Mouse (Mus musculus): ENCODE results near the gene Ptprn2.

Gene Ptprn2

DNA sequence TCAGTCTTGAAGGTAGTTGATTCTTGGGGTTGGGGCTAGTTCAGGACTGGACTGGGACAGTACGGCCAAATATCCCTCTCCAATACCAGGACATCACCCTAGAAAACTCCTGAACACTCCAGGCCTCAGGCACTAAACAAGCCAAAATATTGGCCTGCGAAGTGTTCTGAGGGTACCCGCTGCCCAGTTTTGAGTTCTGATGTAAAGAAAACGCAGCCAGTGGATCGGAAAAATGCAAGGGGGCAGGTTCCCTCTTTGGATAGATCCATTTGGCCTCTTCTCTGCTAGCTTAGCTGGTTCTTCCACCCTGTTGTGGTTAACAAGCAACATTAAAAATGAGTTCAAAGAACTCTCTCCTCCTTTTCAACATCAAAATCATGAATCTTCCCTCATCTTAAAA is 670.7 kb downstream of the Ptprn2 start:
- no peak for DNase-seq (ENCODE audit: extremely low spot score, low read depth, low spot score)

DNA sequence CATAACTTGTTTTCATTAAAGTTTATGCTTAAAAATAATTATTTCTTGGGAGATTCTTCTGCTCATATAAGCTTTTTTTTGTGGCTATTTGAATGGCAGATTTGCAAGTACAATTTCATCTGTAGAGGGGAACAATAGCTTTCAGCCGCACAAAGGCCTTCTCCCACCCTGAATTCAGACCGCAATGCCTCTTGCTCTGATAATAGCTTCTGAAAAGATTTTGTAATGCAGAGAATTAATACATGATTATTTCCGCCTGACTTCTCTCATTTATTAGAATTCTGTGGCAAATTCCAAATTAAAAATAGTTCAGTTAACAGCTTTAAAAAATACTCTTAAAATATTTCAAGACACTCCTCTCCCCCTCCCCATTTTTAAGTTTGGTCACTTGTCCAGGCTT is 671.3 kb downstream of the Ptprn2 start:
- no peak for DNase-seq (ENCODE audit: extremely low spot score, low read depth, low spot score)

DNA sequence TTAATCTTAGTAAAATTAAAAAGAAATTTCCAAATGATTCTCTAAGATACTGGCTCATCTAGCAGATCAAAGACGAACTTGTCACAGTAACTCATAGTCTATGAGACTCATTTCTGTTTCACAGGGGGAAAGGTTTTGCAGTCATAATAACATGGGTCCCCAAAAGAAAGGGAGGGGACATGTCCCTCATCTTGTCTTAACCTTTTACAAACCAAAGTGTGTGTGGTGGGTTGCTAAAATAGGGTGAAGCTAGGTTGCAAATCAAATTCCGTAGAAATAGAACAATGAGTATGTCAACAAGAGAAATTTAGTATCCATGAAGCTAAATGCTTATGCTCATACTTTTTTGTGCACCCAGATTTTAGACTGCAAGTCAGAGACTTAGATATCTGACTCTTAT is 671.7 kb downstream of the Ptprn2 start:
- no peak for DNase-seq (ENCODE audit: extremely low spot score, low read depth, low spot score)

DNA sequence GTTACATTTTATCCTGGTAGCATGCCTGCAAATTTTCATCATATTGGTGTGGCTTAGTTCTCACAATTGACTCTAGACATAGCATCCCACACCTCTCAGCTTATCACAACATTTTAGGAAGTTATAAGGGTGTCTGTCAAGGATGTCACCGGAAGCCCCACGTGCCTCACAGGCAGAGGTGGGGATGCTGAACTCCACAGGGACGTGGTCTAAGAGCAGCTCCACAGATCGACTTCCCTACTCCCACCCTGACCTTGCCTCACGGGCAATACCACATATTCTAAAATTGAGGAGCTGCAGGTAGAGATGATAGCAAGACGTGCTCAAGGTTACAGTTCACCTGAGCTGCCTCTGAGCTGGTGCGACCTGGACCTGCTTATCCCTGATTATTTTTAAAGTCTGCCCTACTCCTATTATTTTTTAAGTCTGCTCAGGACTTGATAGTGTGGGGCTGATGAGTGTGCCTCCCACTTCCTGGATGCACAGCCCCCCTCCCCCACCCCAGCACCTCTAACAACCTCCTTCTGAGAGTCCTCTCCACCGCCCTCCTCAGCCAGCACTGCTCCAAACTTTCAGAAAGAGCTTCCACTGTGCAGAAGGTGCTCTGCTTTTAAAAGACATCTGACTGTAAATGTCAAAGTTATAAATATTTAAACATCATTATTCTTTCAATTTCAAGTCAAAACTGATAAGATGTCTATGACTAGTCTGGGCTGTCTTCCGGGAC is 672.3 kb downstream of the Ptprn2 start:
- DNase-seq (ENCODE audit: extremely low spot score, low read depth, low spot score): no peak

DNA sequence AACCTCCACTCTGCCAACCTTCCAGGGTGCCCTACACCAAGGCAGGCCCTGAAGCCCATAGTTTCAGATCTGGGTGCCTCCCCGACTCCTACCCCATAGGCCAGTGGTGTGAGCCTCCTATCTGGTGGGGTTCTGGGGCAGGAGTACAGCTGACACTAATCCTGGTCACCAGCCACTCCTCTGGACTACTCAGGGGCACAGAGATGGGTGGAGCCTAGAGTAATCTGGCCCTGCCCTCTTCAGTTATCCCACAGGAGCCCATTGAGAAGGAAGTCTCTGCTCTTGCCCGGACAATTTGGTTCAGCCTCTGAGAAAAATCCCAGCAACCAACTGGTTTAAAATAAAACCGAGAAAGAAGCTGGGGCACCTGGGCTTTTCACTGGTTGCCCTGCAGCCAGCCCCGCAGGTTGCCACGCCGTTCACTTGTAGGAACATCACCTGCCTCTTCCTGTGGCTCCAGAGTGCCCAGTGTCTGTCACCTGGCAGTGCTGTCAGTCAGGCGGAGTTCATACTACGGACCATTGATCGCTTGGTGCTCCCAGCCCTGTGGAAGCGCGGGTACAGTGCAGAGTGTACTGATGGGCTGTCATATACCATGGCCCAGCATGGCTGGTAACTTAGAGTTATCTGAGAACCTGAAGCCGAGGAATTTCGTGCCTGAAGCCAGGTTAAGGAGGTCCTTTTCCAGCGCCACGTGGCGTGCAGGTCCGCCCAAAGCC is 673.6 kb downstream of the Ptprn2 start:
- DNase-seq (ENCODE audit: extremely low spot score, low read depth, low spot score): no peak

DNA sequence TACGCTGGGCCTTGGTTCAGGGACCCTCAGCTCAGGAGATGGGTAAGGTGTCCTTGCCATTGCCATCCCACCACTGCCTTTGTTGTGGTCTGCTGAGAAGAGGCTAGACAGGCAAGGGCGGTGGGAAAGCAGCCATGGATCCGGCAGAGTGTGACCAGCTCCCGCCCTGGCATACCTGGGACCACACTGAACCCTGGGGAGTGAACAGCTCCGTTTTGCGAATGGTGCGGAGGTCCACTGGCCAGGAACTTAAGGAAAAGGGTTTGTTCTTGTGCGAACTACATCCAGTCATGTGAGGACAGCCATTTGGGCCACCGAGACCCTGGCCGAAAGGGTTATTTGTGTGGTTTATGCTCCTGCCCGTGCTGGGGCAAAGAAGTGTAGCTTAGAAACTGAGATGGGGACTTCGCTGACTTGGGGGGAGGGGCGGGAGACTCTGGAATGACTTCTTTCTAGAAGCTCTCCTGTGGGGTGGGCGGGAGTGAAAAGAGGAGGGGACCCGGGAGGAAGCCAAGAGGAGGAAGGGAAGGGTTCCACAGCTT is 674.2 kb downstream of the Ptprn2 start:
- no peak for DNase-seq (ENCODE audit: extremely low spot score, low read depth, low spot score)

DNA sequence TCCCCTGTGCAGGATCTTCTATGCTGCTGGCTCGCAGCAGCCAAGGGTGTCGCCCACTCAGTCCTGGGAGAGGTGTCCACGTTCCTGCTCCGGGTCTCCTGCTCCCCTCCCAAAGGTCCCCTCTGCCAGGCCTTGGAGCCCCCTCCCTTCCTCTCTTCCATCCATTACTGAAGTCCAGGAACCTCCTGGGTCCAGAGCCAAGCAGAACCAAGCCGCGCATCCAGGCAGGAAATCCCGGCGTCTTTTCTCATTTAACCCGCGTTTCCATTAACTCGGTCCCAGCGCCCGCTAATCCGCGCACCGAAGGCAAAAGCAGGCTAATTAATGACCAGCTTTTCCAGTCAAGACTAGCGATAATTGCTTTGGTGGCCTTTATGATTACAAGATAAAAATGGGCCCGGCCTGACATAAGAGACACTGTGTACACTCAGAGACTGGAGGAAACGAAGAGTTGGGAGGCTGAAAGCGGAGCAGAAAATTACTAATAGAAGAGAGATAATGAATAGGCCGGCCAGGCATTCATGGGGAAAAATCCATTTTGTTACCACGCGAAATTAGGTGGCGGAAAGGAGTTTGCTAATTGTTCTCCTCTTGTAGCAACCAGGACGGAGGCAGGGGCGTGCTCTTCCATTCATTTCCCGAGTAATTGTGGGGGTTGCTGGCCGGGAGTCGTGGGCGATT is 674.8 kb downstream of the Ptprn2 start:
- no peak for DNase-seq (ENCODE audit: extremely low spot score, low read depth, low spot score)

DNA sequence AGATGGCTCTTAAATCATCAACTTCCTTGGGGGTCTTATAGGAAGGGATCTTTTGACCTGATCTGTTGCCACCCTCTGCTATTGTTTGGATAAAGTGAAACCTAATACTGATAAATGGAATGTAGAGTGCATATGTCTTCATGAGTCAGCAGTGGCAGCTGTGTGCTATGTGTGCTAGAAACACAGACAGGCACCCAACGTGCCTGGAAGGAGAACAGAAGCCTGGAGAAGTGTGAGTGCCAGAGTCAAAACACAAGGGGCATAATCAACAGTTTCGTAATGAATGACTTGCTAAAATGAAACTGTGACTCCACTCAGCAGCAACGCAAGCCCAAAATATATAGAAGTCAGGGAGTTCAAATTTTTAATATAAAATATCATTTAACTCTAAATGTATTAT is 676.7 kb downstream of the Ptprn2 start:
- no peak for DNase-seq (ENCODE audit: extremely low spot score, low read depth, low spot score)

DNA sequence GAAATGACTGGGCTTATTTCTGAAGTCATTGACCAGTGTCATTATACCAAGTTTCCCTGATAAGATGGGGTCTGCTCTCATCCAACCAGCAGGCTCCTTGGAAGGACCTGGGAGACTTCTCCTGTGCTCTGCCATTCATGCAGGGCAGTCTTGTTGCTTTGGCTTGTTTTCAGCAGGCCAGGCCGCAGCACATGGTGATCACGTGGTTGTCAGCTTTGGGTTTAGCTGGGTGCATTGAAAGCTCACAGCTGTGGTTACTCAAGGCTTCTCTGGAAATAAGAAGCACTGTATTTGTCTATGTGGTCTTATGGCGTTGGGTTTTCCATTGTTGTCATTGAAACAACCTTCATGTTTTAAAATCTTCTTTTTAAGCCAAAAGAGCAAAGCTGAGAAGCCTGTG is 678.3 kb downstream of the Ptprn2 start:
- no peak for DNase-seq (ENCODE audit: extremely low spot score, low read depth, low spot score)

DNA sequence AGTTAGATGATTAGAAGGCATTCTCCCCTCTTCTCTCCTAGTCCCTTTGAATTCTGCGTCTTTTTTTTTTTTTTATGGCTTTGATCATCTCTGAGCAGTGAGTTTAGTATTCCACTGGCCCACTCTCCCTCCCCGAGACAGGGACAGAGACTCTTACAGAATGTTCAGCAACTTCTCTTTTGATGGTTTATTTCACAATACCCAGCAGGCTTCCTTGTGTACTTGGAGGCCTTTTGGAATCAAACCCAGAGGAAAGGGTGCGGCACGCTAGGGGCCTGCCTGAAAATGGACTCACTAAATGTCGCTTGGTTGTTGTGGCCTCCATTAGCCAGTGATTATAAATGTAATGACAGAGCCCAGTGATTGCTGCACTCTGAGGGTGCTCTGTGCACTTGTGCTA is 680.7 kb downstream of the Ptprn2 start:
- no peak for DNase-seq (ENCODE audit: extremely low spot score, low read depth, low spot score)

DNA sequence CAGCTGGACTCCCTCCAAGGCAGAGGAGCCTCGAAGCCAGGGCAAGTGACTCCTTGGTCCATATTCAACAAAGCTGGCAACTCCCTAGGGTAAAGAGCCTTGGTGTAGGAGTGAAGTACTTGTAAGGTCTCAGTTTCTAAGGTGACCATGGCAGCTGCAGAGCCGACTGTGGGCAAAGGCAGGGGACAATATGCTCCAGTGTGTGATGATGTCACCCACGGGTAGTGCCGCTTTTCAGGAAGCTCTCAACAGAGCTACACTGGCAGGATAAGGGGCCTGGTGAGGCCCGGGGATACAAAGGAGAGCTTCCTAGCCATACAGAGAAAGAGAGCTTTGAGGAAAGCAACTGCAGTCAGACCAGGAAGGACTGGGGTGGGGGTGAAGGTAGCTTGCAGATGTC is 684.1 kb downstream of the Ptprn2 start:
- DNase-seq (ENCODE audit: extremely low spot score, low read depth, low spot score): no peak

DNA sequence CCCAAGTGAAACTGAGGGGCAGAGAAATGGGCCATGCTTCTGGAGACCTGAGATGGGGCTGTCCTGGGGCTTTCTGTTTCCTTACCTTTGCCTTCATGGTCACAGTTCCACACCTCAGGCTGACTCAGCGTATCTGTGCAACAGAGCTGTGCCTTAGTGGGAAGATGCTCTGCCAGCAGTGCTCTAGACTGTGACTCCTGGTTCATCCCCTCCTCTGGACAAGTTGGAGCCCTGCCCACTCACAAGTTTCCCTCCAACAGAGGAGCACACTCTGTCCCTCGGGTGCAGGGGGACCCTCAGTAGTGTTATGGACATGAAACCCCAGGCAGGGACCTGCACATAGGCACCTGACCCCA is 687.0 kb downstream of the Ptprn2 start:
- DNase-seq (ENCODE audit: extremely low spot score, low read depth, low spot score): no peak

DNA sequence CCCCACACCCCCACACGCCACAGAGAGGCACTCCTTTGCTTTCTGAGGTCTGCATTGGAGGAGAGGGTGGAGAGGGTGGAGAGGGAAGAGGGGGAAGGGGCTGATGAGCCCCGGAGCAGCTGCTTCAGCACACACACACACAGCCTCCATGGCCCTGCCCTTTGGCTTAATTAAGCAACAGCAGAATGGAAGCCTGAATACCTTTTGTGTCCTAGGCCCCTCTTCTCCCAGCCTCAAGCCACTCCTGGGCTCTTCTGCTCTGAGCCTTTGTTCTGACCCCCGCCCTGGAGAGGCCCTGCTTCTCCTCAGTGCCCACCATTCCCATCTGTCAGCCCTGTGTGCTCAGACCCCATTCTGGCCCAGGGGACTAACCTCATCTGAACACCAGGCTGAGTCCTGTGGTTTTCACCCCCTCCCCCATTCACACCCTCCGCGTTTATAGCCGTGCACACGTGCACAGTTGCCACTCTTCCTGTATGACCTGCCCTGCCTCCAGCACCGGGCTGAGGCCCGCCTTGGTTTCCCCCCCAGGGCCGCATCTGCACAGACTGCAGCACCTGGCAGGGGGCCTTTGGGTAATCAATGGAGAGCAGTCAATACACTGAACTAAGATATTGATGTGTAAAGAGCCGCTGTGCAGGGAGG is 687.5 kb downstream of the Ptprn2 start:
- no peak for DNase-seq (ENCODE audit: extremely low spot score, low read depth, low spot score)

DNA sequence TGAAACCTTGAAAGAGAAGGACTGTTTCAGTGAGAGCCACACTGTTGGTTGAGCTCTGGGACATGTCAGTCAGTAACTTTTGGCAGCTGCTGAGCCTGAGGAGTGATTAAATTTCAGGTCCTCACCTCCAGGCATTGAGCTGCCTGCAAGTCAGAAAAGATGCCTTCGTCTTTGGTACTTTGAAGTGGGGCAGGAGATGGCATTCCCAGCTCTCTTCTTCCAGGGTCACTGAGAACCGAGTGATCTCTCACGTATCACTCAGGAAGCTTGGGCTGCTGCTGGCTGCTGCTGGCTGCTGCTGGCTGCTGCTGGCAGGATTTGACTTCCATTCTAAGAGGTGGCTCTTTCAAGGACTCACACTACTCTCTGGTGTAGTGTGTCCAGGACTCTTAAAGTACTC is 688.7 kb downstream of the Ptprn2 start:
- DNase-seq (ENCODE audit: extremely low spot score, low read depth, low spot score): no peak

DNA sequence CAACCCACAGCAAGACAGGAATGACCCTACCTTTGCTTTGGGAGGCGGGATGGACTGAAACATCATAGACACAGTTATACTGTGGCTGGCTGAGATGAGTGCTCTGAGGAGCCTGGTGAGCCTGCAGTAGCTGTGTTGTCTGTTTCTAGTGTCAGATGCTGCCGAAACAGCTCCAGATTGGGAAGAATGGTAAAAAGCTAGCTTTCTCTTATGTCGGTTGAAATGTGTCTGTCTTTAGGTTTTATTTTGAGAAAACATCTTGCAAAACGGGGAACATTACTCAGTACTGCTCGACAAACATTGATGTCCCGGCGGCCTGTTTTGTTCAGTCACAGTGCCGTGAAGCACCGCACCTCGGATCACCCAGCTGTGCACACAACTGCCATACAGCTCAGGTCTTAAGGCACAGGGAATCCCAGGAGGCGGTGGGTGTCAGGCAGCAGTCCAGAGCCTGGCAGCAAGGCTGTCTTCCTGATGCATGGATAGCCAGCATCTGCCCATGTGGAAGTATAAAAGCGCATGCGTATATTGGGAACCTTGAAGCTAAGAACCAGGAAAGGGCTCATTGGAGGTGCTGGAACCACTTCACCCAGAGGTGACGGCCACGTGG is 689.7 kb downstream of the Ptprn2 start:
- DNase-seq (ENCODE audit: extremely low spot score, low read depth, low spot score): no peak

DNA sequence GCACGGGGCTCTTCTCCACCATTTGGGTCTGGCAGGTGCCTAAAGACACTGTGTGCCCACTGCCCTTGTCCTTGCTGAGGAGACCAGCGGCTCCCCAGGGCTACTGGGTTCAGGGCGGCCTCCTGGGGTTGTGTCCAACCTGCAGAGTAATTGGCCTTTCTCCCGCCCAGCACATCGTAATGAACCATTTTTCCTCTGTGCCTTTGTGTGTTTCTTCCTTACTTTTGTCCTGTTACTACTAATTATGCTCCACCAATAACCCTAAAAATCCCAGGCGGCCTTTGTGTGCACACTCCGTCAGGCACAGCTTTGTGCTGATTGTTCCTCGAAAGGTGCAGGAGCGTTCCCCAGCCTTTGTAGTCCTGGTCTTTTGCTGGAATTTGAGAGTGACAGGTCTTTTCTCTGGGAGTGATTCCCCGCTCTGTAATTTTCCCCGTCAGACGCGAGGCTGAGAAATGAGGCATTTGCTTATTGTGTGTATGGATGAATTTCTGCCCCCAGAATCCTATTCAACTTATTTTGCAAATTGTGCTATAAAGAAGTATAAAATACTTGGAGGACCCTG is 690.8 kb downstream of the Ptprn2 start:
- DNase-seq (ENCODE audit: extremely low spot score, low read depth, low spot score): no peak

DNA sequence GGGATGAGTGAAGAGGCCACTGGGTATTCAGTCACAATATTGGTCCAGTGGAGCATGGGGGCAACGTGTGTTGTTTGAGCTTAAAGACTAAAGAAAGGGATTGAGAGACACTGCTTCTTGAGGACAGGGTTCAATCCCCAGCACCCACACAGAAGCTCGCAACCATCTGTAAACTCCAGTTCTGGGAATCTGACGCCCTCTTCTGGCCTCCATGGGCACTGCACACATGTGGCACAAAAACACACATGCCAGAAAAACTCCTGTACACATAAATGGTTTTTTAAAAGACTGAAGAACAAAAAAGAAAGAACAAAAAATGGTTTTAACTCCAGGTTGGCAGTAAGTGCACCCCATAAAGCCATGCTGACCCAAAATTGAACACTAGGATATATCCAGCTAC is 701.6 kb downstream of the Ptprn2 start:
- DNase-seq (ENCODE audit: extremely low spot score, low read depth, low spot score): no peak

DNA sequence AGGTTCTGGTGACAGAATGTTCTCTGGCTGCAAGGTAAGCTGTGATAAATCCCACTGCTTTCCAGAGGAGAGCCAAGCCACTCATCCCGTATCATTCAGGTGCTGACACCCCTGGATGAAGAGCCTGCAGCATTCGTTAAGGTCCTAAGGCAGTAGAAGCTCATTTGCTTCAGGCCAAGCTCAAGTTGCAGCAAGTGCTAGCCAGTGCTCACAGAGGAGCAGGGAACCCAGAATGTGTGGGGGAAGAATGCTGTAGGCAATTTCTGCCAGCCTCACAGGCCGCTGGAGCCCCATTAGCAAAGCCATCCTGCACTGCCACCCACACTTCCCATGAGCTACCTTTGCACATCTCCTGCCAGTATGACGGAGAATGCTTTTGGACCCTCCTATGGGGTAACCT is 706.5 kb downstream of the Ptprn2 start:
- no peak for DNase-seq (ENCODE audit: extremely low spot score, low read depth, low spot score)

DNA sequence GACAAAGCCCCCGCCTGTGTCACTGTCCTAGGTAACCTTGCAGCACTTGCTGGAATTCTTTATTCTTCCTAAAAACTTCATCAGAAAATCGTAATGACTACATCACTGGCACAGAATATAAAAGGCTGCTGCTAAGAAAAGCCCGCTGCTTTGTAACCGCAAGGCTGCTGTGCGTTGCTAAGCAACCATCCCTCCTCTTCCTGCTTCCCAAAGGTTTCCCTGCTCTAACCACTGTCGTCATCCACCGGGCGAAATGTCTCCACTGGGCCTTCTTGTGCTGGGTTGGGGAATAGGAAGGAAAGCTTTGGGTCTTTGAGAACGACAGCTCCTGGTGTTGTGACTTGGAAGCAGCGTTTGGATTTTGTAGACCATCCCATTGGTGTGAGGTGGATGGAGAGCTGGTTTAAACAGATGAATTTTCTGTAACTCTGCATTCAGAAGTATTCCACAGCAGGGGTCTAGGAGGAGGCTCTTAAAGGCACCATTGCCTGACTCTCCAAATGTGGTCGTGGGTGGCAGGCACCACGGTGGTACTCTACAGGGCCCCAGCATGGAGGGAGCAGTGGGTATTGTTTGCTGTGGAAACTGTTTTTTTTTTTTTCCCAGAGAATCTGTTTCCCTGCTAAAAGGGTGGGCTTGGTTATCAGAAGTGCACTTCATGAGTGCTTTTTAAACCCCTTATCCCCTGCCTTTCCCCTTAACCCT is 711.4 kb downstream of the Ptprn2 start:
- DNase-seq (ENCODE audit: extremely low spot score, low read depth, low spot score): no peak

DNA sequence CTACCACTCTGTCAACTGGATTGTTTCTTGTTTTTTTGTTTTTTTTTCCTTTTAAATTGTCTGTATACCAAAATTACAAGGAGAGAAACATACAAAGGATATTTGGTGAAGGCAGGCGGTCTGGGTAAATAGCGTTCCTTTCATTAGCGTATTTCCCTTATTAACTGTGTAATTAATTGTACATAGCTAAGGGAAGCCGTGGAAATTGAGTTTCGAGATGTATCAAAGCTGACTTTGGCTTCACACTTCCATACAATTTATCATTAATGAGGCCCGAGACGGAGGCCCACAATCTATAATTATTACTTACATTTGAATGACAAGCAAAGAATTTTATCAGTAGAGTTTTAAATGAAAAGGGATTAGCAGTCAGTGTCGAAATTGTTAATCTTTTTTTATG is 712.6 kb downstream of the Ptprn2 start:
- DNase-seq (ENCODE audit: extremely low spot score, low read depth, low spot score): no peak

Data from hindlimb bud, embryonic 11.5 days (tissue).